20 mouse cellular contexts compared by ENCODE assay signal in the genomic region with DNA sequence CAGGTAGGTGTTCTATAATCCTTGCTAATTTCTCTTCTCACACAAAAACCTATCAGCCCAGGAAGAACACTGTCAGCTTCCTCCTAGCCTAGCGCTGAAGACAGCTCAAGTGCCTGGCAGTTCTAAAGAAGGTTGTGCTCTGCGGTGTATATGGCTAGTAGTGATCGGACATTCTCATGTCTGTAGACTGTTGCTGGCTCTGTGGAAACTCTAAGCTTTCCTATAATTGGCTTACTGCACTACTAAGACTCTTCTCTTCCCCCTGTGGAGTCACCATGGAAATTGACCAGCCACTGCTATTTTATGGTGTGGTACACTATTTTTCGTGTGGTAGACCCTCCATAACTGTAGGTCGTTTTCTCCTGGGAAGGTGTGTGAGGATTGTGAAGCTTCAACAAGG. TPM values are rescaled to one million over a fixed set of nuclear protein-coding genes. Genes with fewer than 3 reads are reported as not detected.
DNase-seq lines count a peak whose midpoint lies in the region; ATAC-seq and TF ChIP-seq lines count a peak whose summit lies in the region.
"Had no signal": no experiment of that assay in that cellular context is flagged by ENCODE, and none has a peak within 500 bp of the region (broad histone marks: within the 10 kb centered on the region; RNA-seq: fewer than 3 reads in every experiment).

No protein-coding gene starts in this region.

- ATAC-seq in forebrain, embryonic 14.5 days: peak; percentile 25; the same call in 1 of the 2 replicates
- no peak for ATAC-seq in forebrain, postnatal 0 days
- peak; percentile 25; the same call in 1 of the 2 replicates for ATAC-seq in hindbrain, embryonic 16.5 days
- peak; percentile 60 for ATAC-seq in midbrain, embryonic 16.5 days
- ATAC-seq: activated CD4-positive, CD25-positive, alpha-beta regulatory T cell, adult 4 months; inflammation-experienced regulatory T-cells, adult 6 months; liver, embryonic 12.5 days; Patski had no signal

- DNase-seq in forebrain, embryonic 14.5 days (ENCODE audit: low spot score): no peak
- no peak for DNase-seq in forebrain, postnatal 0 days
- DNase-seq in gastrocnemius, adult 8-10 months (ENCODE audit: low spot score in 2 of 2): no peak
- no peak for DNase-seq in cerebellum, adult 8-10 months
- no peak for DNase-seq in kidney, adult 11 months
- DNase-seq: adrenal gland, postnatal 25 days; cerebellum, adult 9-10 months; gastrocnemius, postnatal 14 days; lung, embryonic 14.5 days; thymus, adult 2 months had no signal

- 0 out of 2 replicates have a peak overlapping the region, but pooled peaks have one; percentile 21 for H3K27ac ChIP-seq in forebrain, embryonic 14.5 days (ENCODE audit: low read depth, low read length)
- H3K27ac ChIP-seq in forebrain, postnatal 0 days (ENCODE audit: low read depth, low read length): peak overlapping the region; percentile 50
- H3K27ac ChIP-seq in hindbrain, embryonic 16.5 days (ENCODE audit: low read depth, low read length): peak overlapping the region; percentile 73
- H3K27ac ChIP-seq in midbrain, embryonic 16.5 days (ENCODE audit: low read length): peak overlapping the region; percentile 90
- H3K27ac ChIP-seq: embryonic facial prominence, embryonic 13.5 days; limb, embryonic 10.5 days; liver, embryonic 12.5 days; stomach, embryonic 15.5 days had no signal

- no peaks in the 10 kb centered on the region for H3K9me3 ChIP-seq in forebrain, embryonic 14.5 days (replicated peaks; ENCODE audit: control insufficient read depth, low read length)
- H3K9me3 ChIP-seq in forebrain, postnatal 0 days (ENCODE audit: low read length): no peaks in the 10 kb centered on the region
- no peaks in the 10 kb centered on the region for H3K9me3 ChIP-seq in hindbrain, embryonic 16.5 days (ENCODE audit: control insufficient read depth, low read length)
- no peaks in the 10 kb centered on the region for H3K9me3 ChIP-seq in midbrain, embryonic 16.5 days (replicated peaks; ENCODE audit: control insufficient read depth, low read length, poor library complexity, severe bottlenecking)
- H3K9me3 ChIP-seq: embryonic facial prominence, embryonic 13.5 days; limb, embryonic 10.5 days; liver, embryonic 12.5 days; stomach, embryonic 15.5 days had no signal

- H3K4me3 ChIP-seq in forebrain, embryonic 14.5 days (ENCODE audit: low read depth, low read length): no peak overlapping the region
- H3K4me3 ChIP-seq in forebrain, postnatal 0 days (ENCODE audit: low read depth, low read length): no peak overlapping the region
- no peak overlapping the region for H3K4me3 ChIP-seq in hindbrain, embryonic 16.5 days (ENCODE audit: low read length)
- H3K4me3 ChIP-seq in midbrain, embryonic 16.5 days (ENCODE audit: low read depth, low read length): no peak overlapping the region
- H3K4me3 ChIP-seq: embryonic facial prominence, embryonic 13.5 days; limb, embryonic 10.5 days; liver, embryonic 12.5 days; stomach, embryonic 15.5 days had no signal

- WGBS in forebrain, embryonic 14.5 days: 78% methylated on average over 5 of the region's 5 CpGs
- 78% methylated on average over 5 of the region's 5 CpGs for WGBS in forebrain, postnatal 0 days
- 68% methylated on average over 5 of the region's 5 CpGs for WGBS in hindbrain, embryonic 16.5 days
- 46% methylated on average over 5 of the region's 5 CpGs for WGBS in midbrain, embryonic 16.5 days

- no peaks in the 10 kb centered on the region for H3K36me3 ChIP-seq in forebrain, embryonic 14.5 days (ENCODE audit: control insufficient read depth, insufficient read depth, low read length)
- H3K36me3 ChIP-seq in forebrain, postnatal 0 days (ENCODE audit: insufficient read depth): no peaks in the 10 kb centered on the region
- no peaks in the 10 kb centered on the region for H3K36me3 ChIP-seq in hindbrain, embryonic 16.5 days (ENCODE audit: control insufficient read depth, insufficient read depth, low read length)
- H3K36me3 ChIP-seq in midbrain, embryonic 16.5 days (ENCODE audit: control insufficient read depth, insufficient read depth, low read length): no peaks in the 10 kb centered on the region; the same call in 1 of the 2 replicates
- H3K36me3 ChIP-seq: embryonic facial prominence, embryonic 13.5 days; limb, embryonic 10.5 days; liver, embryonic 12.5 days; stomach, embryonic 15.5 days had no signal

- peaks cover 8% of the 10 kb centered on the region; the same call in 1 of the 2 replicates for H3K27me3 ChIP-seq in forebrain, embryonic 14.5 days (replicated peaks; ENCODE audit: control insufficient read depth, insufficient read depth, low read length)
- H3K27me3 ChIP-seq in forebrain, postnatal 0 days (ENCODE audit: insufficient read depth, low read length): no peaks in the 10 kb centered on the region
- no peaks in the 10 kb centered on the region for H3K27me3 ChIP-seq in hindbrain, embryonic 16.5 days (replicated peaks; ENCODE audit: control insufficient read depth, insufficient read depth, low read length)
- H3K27me3 ChIP-seq in midbrain, embryonic 16.5 days (ENCODE audit: control insufficient read depth, insufficient read depth, low read depth, low read length): no peaks in the 10 kb centered on the region
- H3K27me3 ChIP-seq: embryonic facial prominence, embryonic 13.5 days; liver, embryonic 12.5 days; Patski; stomach, embryonic 15.5 days had no signal

- H3K4me2 ChIP-seq in forebrain, embryonic 14.5 days (ENCODE audit: low read length): no peak overlapping the region
- H3K4me2 ChIP-seq in forebrain, postnatal 0 days (ENCODE audit: low read depth): no peak overlapping the region
- H3K4me2 ChIP-seq in hindbrain, embryonic 16.5 days (ENCODE audit: low read length): no peak overlapping the region; the same call in 1 of the 2 replicates
- peak overlapping the region; percentile 1; the same call in 1 of the 2 replicates for H3K4me2 ChIP-seq in midbrain, embryonic 16.5 days (ENCODE audit: low read length)
- H3K4me2 ChIP-seq: embryonic facial prominence, embryonic 13.5 days; liver, embryonic 12.5 days; lung, embryonic 14.5 days; stomach, embryonic 15.5 days had no signal

- H3K9ac ChIP-seq in forebrain, embryonic 14.5 days (ENCODE audit: low read length): no peak overlapping the region
- H3K9ac ChIP-seq in forebrain, postnatal 0 days: no peak overlapping the region
- no peak overlapping the region for H3K9ac ChIP-seq in hindbrain, embryonic 16.5 days (ENCODE audit: low read depth, low read length)
- H3K9ac ChIP-seq in midbrain, embryonic 16.5 days (ENCODE audit: low read depth, low read length): no peak overlapping the region
- H3K9ac ChIP-seq: embryonic facial prominence, embryonic 13.5 days; liver, embryonic 12.5 days; lung, embryonic 14.5 days; stomach, embryonic 15.5 days had no signal

- TF ChIP-seq CTCF in forebrain, postnatal 0 days (IDR thresholded peaks at IDR 0.05; ENCODE audit: low read depth): no peak

- H3K4me1 ChIP-seq in forebrain, embryonic 14.5 days (ENCODE audit: control insufficient read depth, insufficient read depth, low read length): peaks cover 6% of the 10 kb centered on the region; the same call in 1 of the 2 replicates
- peaks cover 7% of the 10 kb centered on the region; the same call in 1 of the 2 replicates for H3K4me1 ChIP-seq in forebrain, postnatal 0 days (ENCODE audit: insufficient read depth)
- peaks cover 12% of the 10 kb centered on the region for H3K4me1 ChIP-seq in hindbrain, embryonic 16.5 days (ENCODE audit: control insufficient read depth, insufficient read depth, low read depth, low read length)
- peaks cover 31% of the 10 kb centered on the region for H3K4me1 ChIP-seq in midbrain, embryonic 16.5 days (ENCODE audit: control insufficient read depth, insufficient read depth, low read length)
- H3K4me1 ChIP-seq: embryonic facial prominence, embryonic 13.5 days; liver, embryonic 12.5 days; stomach, embryonic 15.5 days had no signal

RNA-seq across cellular contexts. Expression of gene Mab21l1, which starts 40.1 kb away (rescaled TPM):
- 18.2 and 20.6 TPM in 2 replicates for polyA plus RNA-seq in forebrain, embryonic 14.5 days (2014; fragmentation: Nextera tagmentation; extraction: Ambion mirVana)
- 8.9 and 16.9 TPM in 2 replicates for total RNA-seq in forebrain, postnatal 0 days (2014; rRNA removed)
- polyA plus RNA-seq in forebrain, postnatal 0 days (2015; fragmentation: Nextera tagmentation; extraction: Ambion mirVana): 10.0 and 13.5 TPM in 2 replicates
- 160 TPM in 2 replicates for polyA plus RNA-seq in hindbrain, embryonic 16.5 days (2015; fragmentation: Nextera tagmentation; extraction: Ambion mirVana)
- 136 and 156 TPM in 2 replicates for polyA plus RNA-seq in midbrain, embryonic 16.5 days (2015; fragmentation: Nextera tagmentation; extraction: Ambion mirVana)
- 1 to 10 TPM; 1.7 to 3.0 (median 2.4) TPM for total RNA-seq in gastrocnemius, adult 8-10 months (2022)
- polyA plus RNA-seq: inflammation-experienced regulatory T-cells, adult 6 months; spleen, adult 2 months; thymus, adult 2 months had no signal

Comparison
In these comparisons a context has a peak if more than half of its experiments do, and no peak if none do; other contexts are left out.
1. H3K27ac ChIP-seq: peak in every context shown above with its lines; median percentile 90 in midbrain, embryonic 16.5 days; 73 in hindbrain, embryonic 16.5 days; 50 in forebrain, postnatal 0 days; 21 in forebrain, embryonic 14.5 days.